Mouse (Mus musculus) urinary bladder, postnatal 10 days (tissue): ENCODE measurements around the gene Ush2a.

Experiments used
- DNase-seq: peaks from one replicate; pipeline ENCODE4 v3.0.0; 2022; ENCODE audit warnings: low spot score

Ush2a gene

DNA sequence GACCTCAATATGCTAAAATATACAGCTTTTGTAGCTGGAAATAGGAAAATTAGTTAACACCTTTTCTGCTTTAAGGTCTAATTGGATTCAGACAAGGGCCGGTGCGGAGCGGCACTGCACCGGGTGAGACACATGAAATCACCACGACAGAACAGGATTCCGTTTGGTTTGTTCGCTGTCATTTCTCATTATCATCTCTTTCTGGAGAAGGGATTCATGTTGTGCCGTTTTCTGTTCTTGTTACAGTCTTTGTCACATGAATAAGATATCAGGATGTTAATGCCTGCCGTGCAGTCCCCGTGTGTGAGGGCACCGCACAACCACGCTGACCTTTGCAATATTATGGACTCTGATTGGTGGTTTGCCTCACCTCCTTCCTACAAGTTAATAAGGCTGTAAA, 411.0 kb downstream of the Ush2a start:
- no peak for DNase-seq

DNA sequence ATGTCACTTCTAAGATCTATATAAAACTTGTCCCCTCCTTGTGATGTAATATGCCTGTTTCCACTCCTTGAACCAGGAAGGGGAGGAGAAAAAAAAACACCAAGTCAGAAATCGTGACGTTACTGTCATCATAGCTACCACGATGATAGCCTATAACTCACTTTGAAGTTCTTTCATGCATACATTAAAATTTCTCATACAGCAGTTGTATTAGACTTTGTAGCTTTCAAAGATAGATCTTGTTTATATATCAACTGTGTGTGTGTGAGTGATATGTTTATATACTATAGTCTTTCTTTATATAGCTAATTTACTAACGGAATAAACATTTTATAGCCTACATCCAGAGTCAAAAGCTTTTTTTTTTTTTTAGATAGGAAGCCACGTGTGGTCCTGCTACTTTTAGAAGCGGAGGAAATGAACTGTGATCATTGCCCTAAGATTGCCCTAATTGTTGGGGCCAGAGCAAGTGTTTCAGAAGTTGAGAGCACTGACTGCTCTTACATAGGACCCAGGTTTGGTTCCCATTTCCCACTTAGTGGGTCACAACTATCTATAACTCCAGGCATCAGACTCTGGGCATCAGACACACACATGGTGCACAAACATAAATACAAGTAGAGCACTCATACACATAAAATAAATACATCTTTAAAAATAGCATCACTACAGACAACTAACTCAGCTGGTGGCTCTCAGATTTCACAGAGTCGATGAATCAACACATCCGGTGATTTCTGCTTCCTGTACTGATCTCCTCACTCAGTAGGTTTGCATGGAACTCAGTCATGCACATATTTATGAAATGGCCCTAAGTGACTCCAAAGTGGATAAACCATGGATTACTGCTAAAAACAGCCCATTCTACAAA, 413.1 kb downstream of the Ush2a start:
- no peak for DNase-seq

GRCm38 (mm10) chr1:188675511-188675863, 413.7 kb downstream of the Ush2a start:
- no peak for DNase-seq

GRCm38 (mm10) chr1:188678189-188678588, 416.4 kb downstream of the Ush2a start:
- no peak for DNase-seq

DNA sequence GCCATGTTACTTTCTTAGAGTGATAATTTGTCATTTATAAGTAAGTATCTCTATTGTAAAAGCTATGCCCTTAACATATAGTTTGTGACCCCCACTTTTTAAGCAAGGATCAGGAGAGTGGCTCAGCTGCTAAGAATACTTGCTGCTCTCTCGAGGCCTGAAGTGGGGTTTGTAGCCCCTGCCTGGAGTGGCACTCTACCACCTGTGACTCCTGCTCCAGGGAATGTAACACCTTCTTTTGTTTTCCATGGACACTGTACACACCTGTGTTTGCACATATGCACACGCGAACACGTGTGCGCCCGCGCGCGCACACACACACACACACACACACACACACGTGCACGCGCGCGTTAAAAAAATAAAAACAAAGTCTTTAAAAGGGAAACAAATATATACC, 424.5 kb downstream of the Ush2a start:
- DNase-seq, result no peak

DNA sequence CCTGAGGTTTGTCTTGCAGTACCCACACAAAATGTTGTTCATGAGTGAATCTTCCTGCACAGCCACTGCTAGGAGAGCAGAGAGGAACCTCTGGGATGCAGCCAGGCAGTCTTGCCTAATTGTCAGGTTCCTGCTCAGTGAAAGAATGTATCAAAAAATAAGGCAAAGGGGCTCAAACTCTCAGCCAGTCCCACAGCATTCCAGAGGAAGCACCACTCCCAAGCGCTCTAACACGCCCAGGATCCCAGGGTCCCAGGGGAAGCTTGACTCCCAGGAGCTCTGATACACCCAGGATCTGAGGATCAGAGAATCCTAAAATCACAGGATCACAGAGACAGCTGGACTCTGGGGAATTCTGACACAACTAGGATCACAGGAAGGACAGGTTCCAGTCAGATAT, 434.5 kb downstream of the Ush2a start:
- no peak for DNase-seq

DNA sequence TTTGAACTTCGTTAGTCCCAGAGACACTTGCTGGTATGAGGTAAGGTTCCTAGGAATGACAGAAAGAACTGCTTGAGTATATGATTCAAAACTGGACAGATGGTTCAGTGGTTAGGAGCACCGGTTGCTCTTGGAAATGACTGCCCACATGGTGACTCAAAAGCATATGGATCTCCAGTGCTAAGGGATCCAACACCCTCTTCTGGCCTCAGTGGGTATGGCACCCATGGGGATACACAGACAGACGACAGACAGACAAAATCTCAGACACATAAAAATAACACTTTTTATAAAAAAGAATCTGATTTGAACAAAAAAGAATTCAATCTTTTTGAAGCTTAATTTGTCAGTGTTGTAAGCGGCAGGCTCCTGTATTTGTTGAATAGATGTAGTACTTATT, 446.4 kb downstream of the Ush2a start:
- DNase-seq, result no peak

- DNase-seq, result no peak
Measured at GRCm38 (mm10) chr1:188708694-188709093, 446.9 kb downstream of the Ush2a start.

GRCm38 (mm10) chr1:188714131-188714530, 452.3 kb downstream of the Ush2a start:
- no peak for DNase-seq

GRCm38 (mm10) chr1:188714941-188715340, 453.1 kb downstream of the Ush2a start:
- no peak for DNase-seq

DNA sequence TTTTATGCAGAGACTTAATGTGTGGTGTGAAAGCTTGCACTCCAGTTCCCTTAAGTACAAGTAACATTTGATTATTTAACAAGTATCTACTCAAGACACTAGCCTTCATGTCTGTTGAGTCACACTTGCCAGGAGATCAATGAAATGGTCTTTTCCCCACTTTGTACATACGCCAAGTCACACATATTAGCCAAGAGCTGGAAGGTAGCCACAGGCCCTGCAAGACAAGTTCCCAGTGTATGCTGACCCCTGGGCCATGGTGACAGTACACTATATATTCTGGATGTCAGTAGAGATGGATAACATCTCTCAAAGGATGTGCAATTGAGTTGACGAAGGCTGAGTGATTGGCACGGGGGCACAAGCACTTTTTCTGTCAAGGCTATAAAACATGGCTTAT, 455.1 kb downstream of the Ush2a start:
- DNase-seq, result no peak

DNA sequence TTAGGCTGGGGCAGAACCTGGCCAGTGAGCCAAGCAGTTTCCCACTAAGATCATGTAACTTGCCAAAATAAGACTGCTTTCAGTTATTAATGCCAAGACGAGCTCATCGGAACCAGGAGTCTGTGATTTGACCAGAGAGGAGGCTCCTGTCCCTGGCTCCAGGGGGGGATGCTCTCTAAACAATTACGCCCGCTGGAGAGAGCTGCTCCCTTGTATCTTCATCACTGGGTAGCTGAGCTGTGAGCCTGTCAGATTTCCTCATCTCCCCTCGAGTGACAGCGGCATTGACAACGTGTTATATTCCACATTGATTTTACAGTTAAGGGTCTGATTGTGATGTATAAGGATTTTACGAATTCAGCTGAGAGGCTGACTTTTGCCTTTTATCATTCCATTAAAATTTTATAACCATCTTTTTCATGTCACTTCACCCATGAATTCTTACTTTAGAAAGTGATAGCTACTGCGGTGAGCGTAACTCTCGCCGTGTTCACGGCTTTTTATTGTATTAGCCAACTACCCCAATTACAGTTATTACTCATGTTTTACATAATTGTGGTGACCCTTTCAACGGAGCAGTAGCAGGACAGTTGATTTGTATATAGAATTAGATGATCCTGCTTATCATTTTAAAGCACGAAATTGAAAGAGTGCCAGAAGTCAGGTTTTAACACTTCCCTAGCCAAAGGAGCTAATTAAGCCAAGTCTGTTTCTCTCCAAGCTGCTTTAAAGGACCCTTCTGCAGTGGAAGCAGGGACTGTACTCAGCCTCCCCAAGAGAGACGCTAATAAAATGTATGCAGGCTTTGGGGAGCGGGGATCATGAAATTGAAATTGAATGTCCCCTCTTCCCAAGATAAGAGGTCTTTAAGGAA, 463.5 kb downstream of the Ush2a start:
- DNase-seq, result no peak

GRCm38 (mm10) chr1:188726937-188727336, 465.1 kb downstream of the Ush2a start:
- no peak for DNase-seq

- DNase-seq, result no peak
Measured at GRCm38 (mm10) chr1:188728625-188729024, 466.8 kb downstream of the Ush2a start.

GRCm38 (mm10) chr1:188729179-188729578, 467.4 kb downstream of the Ush2a start:
- no peak for DNase-seq

- DNase-seq, result no peak
Measured at GRCm38 (mm10) chr1:188734741-188735266, 473.0 kb downstream of the Ush2a start.

DNA sequence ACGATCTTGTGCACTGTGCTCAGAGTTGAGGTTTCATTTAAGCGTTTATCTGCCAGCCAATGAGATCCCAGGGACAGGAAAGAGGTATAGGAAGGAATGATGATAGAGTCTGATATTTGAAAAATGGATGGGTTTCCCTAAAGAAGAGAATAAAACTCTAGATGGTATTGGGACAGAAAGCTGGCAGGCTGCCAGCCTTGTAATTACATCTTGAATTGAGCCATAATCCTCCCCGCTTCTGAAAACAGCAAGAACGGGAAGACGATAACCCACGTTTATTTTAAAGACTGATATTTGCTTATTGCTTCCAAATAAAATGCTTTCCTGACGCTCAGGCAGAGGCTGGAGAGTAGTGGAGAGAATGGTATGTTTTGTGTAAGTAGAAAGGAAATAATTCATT, 481.1 kb downstream of the Ush2a start:
- no peak for DNase-seq

DNA sequence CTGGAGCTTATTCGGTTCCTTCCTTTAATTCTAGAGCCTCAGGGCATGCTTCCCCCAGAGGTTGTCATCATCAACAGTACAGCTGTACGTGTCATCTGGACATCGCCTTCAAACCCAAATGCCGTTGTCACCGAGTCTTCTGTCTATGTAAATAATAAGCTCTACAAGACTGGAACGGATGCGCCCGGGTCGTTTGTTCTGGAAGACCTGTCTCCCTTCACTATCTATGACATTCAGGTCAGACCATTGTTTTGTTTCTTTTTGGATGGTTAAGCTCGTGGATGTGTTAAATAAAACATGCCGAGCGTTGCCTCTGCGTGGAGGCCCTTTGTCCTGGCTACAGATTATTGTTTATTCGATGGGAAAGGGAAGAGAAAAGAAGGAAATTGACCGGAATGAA, 493.2 kb downstream of the Ush2a start:
- no peak for DNase-seq

DNA sequence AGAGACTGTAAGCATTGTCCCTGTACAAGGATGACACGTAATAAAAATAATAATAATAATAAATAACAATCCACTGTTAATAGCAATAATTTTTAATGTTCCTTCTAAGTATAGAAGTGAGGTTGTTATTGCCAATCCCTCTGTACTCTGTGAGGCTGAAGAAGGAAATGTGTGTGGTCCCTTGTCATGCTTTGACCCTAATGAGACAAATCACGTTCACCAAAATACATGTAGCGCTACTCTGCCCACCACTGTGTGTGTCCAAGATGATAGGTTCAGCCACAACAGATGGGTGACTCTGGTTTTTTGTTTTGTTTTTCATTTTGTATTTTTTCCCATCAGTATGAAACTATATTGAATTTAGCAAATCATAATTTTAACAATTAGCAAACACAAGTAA, 498.7 kb downstream of the Ush2a start:
- no peak for DNase-seq

DNA sequence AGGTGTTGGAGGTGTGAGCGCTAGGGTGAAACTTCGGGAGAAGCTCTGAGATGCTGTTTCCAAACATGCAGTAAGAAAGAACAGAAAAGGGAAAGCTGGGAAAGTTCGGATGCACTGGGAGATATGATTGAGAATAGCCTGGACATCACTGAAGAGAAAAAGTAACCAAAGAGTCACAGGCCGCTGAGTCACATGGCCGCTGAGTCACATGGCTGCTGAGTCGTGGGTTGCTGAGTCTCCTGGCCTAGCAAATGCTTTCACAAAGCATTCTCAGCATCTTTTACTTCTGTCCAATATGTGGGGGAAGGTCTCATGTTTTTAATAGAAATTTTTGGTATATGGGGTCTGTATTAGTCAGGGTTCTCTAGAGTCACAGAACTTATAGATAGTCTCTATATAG, 500.6 kb downstream of the Ush2a start:
- DNase-seq, result no peak

- no peak for DNase-seq
Measured at GRCm38 (mm10) chr1:188763761-188764160, 501.9 kb downstream of the Ush2a start.

GRCm38 (mm10) chr1:188770828-188771227, 509.0 kb downstream of the Ush2a start:
- no peak for DNase-seq
